Mouse (Mus musculus) monocyte, adult 5-6 weeks (primary cell): ENCODE results near the gene Adgrd1. TPM values are rescaled to one million over a fixed set of nuclear protein-coding genes. Genes with fewer than 3 reads are reported as not detected.
"Not testable (repeated sequence)": the region's sequence is repeated elsewhere in the genome, so short reads cannot be mapped to it uniquely, and the experiment has no call there.

Source experiments
- ATAC-seq: fragments of 153-309, 156-312 bp; replicated peaks from 2 replicates; pipeline ENCODE4 v1.8.0; 2017; ENCODE audit warnings: mild to moderate bottlenecking; ENCODE audit not compliant: low TSS enrichment, insufficient number of reproducible peaks, severe bottlenecking, poor library complexity, low FRiP score
- total RNA-seq: library from RNA; stranded (forward); fragments of 200-1000, 200-491, 200-594 nt; gene quantifications from 3 replicates; pipeline ENCODE4 v1.2.3, GENCODE M21; 2017

The Adgrd1 gene
- total RNA-seq, 1 experiment from 2014 or later = not detected

GRCm38 (mm10) chr5:129085153-129085552 lies 11.4 kb upstream of the Adgrd1 start:
- ATAC-seq = no peak

- no peak for ATAC-seq
Observed at GRCm38 (mm10) chr5:129092345-129093065, 4.0 kb upstream of the Adgrd1 start.

GRCm38 (mm10) chr5:129093158-129093557 lies 3.4 kb upstream of the Adgrd1 start:
- no peak for ATAC-seq

- ATAC-seq = no peak
Observed at GRCm38 (mm10) chr5:129094236-129094635, 2.3 kb upstream of the Adgrd1 start.

- no peak for ATAC-seq
Observed at GRCm38 (mm10) chr5:129104043-129104442, 7.5 kb downstream of the Adgrd1 start.

GRCm38 (mm10) chr5:129111729-129112128 lies 15.2 kb downstream of the Adgrd1 start:
- ATAC-seq = no peak

- ATAC-seq = no peak
Observed at GRCm38 (mm10) chr5:129113741-129114476, 17.4 kb downstream of the Adgrd1 start.

- ATAC-seq = no peak
Observed at GRCm38 (mm10) chr5:129116299-129116698, 19.7 kb downstream of the Adgrd1 start.

- no peak for ATAC-seq
Observed at GRCm38 (mm10) chr5:129117593-129118113, 21.1 kb downstream of the Adgrd1 start.

GRCm38 (mm10) chr5:129118523-129118922 lies 22.0 kb downstream of the Adgrd1 start:
- ATAC-seq = no peak

- no peak for ATAC-seq
Observed at GRCm38 (mm10) chr5:129119146-129119545, 22.6 kb downstream of the Adgrd1 start.

- no peak for ATAC-seq
Observed at GRCm38 (mm10) chr5:129121654-129122285, 25.2 kb downstream of the Adgrd1 start.

GRCm38 (mm10) chr5:129122491-129122890 lies 25.9 kb downstream of the Adgrd1 start:
- ATAC-seq = no peak

GRCm38 (mm10) chr5:129124070-129124828 lies 27.7 kb downstream of the Adgrd1 start:
- no peak for ATAC-seq

GRCm38 (mm10) chr5:129128310-129128709 lies 31.8 kb downstream of the Adgrd1 start:
- ATAC-seq = not testable (repeated sequence)

- ATAC-seq = no peak
Observed at GRCm38 (mm10) chr5:129130301-129130700, 33.8 kb downstream of the Adgrd1 start.

- no peak for ATAC-seq
Observed at GRCm38 (mm10) chr5:129137405-129137804, 40.9 kb downstream of the Adgrd1 start.

- ATAC-seq = no peak
Observed at GRCm38 (mm10) chr5:129138576-129138975, 42.0 kb downstream of the Adgrd1 start.

- no peak for ATAC-seq
Observed at GRCm38 (mm10) chr5:129142801-129143200, 46.3 kb downstream of the Adgrd1 start.
